In genomic region chr13:34419061-34419460, GRCm38 (mm10) we compare ENCODE assay signal across 27 mouse cellular contexts.
DNase-seq lines count a peak whose midpoint lies in the region; ATAC-seq lines count a peak whose summit lies in the region.
"Had no signal": no experiment of that assay in that cellular context is flagged by ENCODE, and none has a peak within 500 bp of the region (broad histone marks: within the 10 kb centered on the region; RNA-seq: fewer than 3 reads in every experiment).

No protein-coding gene starts in this region.

- no peak for DNase-seq in frontal cortex, postnatal 14 days (ENCODE audit: low spot score in 2 of 2)
- peak; percentile 12 to 21 for DNase-seq in left cerebral cortex, adult 18-20 months (ENCODE audit: low spot score in 2 of 2)
- DNase-seq in left cerebral cortex, postnatal 4 days: no peak
- DNase-seq in right cerebral cortex, adult 2 months (ENCODE audit: low spot score in 2 of 2): peak; percentile 37 to 52
- DNase-seq in right cerebral cortex, postnatal 10 days (ENCODE audit: low spot score in 2 of 2): no peak
- peak; percentile 69 for DNase-seq in brain, adult 2 months (ENCODE audit: low read depth, low spot score)
- DNase-seq: adrenal gland, adult 8-10 months; adrenal gland, postnatal 25 days; B cell, adult 2 months; cerebellum, adult 18-20 months; cerebellum, adult 9-10 months; cerebellum, postnatal 14 days; forebrain, postnatal 0 days; gastrocnemius, postnatal 25 days; heart, adult 18-20 months; heart, postnatal 14 days; heart, postnatal 4 days had no signal

- no peak overlapping the region for H3K4me2 ChIP-seq in kidney, embryonic 16.5 days (replicated peaks; ENCODE audit: low read depth, low read length)
- H3K4me2 ChIP-seq: heart, embryonic 13.5 days; hindbrain, embryonic 14.5 days had no signal

- no peak overlapping the region for H3K9ac ChIP-seq in kidney, embryonic 16.5 days (replicated peaks; ENCODE audit: low read length)
- H3K9ac ChIP-seq: forebrain, postnatal 0 days; heart, embryonic 13.5 days; hindbrain, embryonic 14.5 days had no signal

- ATAC-seq in frontal cortex, adult (ENCODE audit: low TSS enrichment): peak; percentile 74
- no peak for ATAC-seq in kidney, embryonic 16.5 days (ENCODE audit: low FRiP score, low TSS enrichment)
- ATAC-seq: activated CD4-positive, CD25-positive, alpha-beta regulatory T cell, adult 4 months; forebrain, embryonic 14.5 days; forebrain, postnatal 0 days; hindbrain, postnatal 0 days; inflammation-experienced regulatory T-cells, adult 6 months had no signal

- intact Hi-C loops in left cerebral cortex, postnatal 4 days (cut with DNase I): no loop called here

- H3K27ac ChIP-seq in kidney, embryonic 16.5 days (ENCODE audit: low read length): no peak overlapping the region
- H3K27ac ChIP-seq: heart, embryonic 13.5 days; hindbrain, embryonic 14.5 days; hindbrain, postnatal 0 days had no signal

- 91% methylated on average over 3 of the region's 3 CpGs for WGBS in kidney, embryonic 16.5 days

- H3K4me1 ChIP-seq in kidney, embryonic 16.5 days (ENCODE audit: insufficient read depth, low read length): peaks cover 15% of the 10 kb centered on the region
- H3K4me1 ChIP-seq: heart, embryonic 13.5 days had no signal

- no peaks in the 10 kb centered on the region for H3K9me3 ChIP-seq in kidney, embryonic 16.5 days (ENCODE audit: low read length)
- H3K9me3 ChIP-seq: G1E; heart, embryonic 13.5 days had no signal

- no peak overlapping the region for H3K4me3 ChIP-seq in kidney, embryonic 16.5 days (ENCODE audit: low read length)
- H3K4me3 ChIP-seq: heart, embryonic 13.5 days had no signal

- no peaks in the 10 kb centered on the region for H3K27me3 ChIP-seq in kidney, embryonic 16.5 days (ENCODE audit: insufficient read depth, low read length)
- H3K27me3 ChIP-seq: CH12.LX; heart, embryonic 13.5 days had no signal

- no peaks in the 10 kb centered on the region for H3K36me3 ChIP-seq in kidney, embryonic 16.5 days (ENCODE audit: insufficient read depth, low read length)
- H3K36me3 ChIP-seq: G1E; heart, embryonic 13.5 days had no signal

Comparison
In these comparisons a context has a peak if more than half of its experiments do, and no peak if none do; other contexts are left out.
1. DNase-seq: peak in left cerebral cortex, adult 18-20 months (2 of 2), right cerebral cortex, adult 2 months (2 of 2) and brain, adult 2 months (single experiment); none in frontal cortex, postnatal 14 days (0 of 2), left cerebral cortex, postnatal 4 days (single experiment) and right cerebral cortex, postnatal 10 days (0 of 2).